Mouse (Mus musculus) embryo, embryonic 10 days (tissue): ENCODE measurements at regions not wholly inside any gene's neighbourhood (a gene's known extent, or its start where the extent isn't known, plus 50 kb on each side); places are given as distances from the start of the nearest gene placed in this dataset.
"Not testable (repeated sequence)": the region's sequence is repeated elsewhere in the genome, so short reads cannot be mapped to it uniquely, and the experiment has no call there.

Source experiments
- DNase-seq: peaks from one replicate; pipeline ENCODE4 v3.0.0-alpha.2; 2015; ENCODE audit warnings: low spot score

DNA sequence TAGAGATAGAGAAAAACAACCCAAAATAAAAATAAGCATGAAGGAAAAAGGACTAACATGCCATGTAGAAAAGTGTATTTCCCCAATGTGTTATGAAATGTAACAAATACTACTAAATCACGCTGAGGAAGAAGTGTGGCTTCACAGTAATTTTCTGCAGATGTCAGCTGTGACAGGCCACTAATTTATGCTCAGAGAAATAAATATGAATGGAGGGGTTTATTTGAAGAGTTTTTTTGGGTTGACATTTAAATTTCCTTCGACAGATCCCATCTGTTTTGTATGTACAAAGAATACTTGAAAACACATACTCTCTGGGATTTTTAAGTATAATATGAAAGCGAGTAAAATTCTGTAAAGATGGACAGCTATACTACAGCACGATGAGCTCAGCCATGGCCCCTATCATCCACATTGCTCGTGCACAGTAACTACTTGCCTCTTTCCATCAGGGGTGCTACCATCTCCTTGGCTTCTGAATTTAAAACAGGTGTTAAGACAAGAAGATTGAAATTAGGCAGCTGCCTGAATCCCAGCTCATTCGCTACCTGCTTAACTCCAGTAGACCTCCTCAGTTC is 605.1 kb downstream of the Gm4340 start:
- DNase-seq = no peak

DNA sequence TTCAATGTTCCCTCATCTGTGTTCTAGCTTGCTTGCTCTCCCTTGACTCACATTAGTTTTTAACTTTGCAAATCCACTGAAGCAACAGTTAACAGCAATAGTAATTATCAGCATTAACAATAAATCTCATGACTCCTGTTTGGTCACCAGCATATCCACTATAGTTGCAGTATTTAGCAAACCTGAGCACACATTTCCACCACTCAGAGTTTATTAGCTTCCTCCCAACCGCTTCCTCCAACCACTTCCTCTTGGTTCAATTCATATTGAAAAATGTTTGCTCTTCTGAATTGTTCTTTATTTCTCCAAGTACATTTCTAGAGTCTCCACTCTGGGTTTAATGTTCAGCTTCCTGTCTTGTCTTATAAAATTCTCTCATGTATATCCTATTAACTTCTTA is 611.0 kb downstream of the Gm4340 start:
- DNase-seq = no peak

DNA sequence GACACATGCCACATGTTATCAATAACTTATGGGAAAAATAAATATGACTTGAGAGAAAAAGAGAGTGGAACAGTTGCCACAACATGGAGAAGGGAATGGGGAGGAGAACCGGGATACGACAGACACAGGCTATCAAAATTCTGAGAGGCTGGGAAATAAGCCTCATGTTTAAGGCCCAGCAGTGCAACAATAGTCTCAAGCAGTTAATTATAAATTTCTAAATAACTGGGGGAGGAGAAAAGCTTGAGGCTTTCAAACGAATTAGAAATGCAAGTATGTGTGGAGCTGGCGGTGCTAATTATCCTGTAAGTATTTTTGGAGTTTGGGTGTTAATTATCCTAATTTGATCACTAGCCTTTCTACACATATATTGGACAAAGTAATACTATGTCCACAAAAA is 624.4 kb downstream of the Gm4340 start:
- no peak for DNase-seq

DNA sequence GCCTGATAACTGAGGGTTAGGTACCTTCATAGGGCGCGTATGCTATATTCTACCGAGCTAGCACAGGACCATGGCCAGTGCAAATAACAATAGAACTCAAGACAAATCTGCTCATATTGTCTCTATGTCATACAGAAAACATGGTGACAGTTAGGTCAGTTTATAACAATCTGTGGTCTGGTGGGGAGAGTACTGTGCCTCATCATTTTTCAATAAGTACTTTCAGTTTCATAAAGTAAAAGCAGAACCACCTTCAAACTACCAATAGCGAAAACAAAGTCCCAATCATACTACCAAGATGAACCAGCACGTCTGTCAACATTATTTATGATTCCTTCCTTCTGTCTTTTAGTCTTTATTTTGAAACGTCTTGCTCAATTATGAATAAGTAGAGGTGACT is 658.0 kb downstream of the Gm4340 start:
- DNase-seq = no peak

DNA sequence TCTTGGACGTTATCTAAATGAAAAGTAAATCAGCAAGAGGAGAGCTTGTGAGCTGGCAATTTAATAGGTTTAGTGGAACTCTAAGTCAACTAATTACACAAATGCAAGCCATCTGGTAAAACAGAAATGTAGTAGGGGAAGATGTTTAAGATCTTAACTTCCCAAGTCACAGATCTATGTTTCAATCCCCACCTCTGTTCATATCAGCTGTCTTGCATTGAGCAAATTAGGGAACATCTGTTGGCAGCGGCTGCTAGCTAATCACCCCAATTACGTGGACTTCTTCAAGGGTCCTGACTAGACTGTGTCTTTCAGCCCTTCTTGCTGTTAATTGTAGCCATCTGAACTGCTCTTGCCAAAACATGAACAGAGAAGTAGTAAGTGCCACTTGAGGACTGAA is 659.3 kb downstream of the Gm4340 start:
- DNase-seq = peak; percentile 54

DNA sequence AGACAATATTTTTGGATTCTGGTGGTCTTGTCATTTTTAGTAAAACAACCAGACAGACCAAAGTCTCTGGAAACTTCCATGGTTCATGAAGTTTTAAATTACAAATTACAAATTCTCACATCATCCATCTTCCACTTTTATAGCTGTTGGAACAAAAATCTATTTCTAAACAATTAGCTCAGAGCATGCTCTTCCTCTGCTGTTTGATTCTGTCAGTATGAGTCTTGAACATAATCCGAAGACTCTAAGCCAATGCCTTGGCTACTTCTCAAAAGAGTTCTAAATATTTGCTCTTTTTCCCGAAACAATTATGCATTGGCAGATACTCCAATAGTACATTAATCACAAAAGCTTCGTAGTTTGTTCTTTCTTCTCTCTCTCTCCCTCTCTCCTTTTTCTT is 684.4 kb downstream of the Gm4340 start:
- no peak for DNase-seq

DNA sequence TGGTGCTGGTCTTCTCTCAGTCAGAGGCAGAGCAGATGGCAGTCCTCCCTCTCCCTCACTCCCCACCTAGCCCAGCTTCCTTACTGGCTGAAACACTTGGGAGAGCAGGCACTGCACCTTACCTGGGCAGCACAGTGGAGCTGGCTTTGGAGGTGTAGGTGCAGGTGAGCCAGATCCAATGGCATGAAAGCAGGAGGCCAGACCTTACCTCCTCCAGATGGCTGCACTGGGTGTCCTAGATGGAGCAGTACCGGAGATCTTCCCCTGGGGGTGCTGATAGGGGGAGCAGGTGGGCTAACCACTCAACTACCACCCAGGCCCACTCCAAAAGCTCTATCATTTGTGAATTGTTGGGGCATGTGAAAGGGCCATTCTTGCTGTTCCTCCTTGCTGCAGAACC is 660.0 kb downstream of the Tmtc2 start:
- no peak for DNase-seq

DNA sequence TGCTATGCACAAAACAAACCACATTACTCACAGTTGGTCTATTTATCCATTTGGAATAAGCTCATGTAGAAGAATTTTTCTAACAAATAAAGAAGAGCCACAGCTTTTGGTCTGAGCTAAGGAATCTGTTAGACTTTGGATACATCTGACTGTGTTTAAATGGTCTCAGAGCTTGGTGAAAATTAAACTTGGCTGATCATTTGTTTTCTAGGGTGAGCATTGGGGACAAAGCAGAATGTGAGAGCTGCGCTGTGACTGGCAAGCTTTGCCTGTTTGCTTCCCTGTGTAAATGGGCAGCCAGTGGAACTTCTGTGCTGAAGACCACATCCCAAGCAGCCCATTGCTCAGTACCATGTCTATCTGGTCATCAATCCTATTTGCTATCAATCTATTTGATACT is 658.7 kb downstream of the Tmtc2 start:
- no peak for DNase-seq

DNA sequence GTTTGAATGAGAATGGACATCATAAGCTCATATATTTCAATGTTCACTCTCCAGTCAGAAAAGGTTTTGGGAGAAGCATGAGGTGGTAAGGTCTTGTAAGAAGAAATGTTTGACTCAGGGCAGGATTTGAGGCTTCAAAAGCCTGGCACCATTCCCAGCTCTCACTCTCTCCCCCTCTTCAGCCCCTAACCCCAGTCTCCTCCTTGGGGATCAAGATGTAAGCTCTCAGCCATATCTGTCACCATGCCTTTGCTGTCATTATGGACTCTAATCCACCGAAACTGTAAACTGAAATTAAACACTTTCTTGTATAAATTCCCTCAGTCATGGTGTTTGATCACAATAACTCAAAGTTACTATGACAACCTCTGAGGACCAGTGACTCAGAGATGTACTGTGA is 637.6 kb downstream of the Tmtc2 start:
- no peak for DNase-seq

DNA sequence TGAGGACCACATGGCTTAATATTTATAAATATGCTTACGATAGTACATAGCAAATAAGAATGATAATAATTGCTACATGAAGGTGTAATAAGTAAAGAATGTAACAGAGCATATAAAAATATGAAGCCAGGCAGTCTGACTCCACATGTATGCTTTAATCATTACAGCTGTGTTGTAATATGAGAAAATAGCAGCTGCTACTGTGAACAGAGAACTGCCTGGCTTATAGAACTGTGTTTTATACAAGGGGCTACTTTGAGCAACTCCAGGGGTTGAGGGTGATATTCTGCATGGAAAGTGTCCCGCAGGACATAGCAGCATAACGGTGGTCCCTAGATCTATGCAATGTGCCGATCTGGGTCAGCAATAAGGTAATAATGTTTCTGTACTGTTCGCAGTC is 627.9 kb downstream of the Tmtc2 start:
- DNase-seq = no peak

DNA sequence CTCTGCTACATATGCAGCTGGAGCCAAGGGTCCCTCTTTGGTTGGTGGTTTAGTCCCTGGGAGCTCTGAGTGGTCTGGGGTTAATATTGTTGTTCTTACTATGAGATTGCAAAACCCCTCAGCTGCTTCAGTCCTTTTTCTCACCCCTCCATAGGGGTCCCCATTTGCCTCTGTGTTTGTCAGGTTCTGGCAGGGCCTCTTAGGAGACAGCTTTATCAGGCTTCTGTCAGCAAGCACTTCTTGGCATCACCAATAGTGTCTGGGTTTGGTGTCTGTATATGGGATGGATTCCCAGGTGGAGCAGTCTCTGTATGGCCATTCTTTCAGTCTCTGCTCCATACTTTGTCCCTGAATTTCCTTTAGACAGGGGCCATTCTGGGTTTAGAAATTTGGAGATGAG is 625.4 kb downstream of the Tmtc2 start:
- not testable (repeated sequence) for DNase-seq

DNA sequence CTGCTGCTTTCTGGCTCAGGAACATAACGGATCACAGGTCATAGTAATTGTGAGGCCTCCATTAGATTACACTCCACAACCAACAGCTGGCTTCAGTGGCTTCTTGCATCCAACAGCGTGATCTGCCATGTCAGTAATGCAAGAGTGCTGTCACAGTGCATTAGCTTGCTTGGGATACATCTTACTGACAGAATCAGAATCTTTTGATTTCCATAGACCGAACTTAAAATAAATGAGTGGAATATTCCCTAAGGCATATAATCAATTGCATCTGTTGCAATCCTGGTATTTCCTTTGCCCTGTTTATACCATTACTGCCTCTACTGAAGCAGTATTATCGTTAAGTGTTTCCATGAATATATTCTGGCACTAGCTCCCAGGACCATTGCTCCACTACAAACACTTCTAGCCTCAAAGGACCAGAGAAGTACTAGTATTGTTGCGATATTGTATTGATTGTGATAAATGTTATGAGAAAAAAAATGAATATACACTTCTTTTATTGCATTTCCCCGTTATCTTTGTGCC is 605.8 kb downstream of the Tmtc2 start:
- DNase-seq = no peak
